Mouse (Mus musculus): ENCODE results near the gene Ciita.

DNA sequence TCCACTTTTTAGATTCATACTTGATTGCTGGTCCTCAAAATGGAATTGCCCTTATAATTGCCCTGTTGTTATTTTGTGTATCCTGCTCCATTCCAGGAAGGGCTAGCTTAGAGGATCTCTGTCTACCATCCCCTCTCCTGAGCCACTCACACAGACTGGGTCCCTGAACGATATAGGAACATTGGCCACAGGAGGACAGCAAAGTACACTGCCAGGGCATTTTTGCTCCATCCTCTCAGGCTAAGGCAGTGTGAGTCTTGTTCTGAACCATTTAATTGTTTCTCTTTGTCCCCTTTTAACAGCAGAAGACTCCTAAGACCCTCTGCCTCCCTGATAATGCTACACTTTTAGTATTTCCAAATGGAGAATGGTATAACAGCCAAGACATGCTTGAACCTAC lies 90.8 kb downstream of the Ciita start:
- no peak for TF ChIP-seq CTCF (IDR thresholded peaks at IDR 0.05; ENCODE audit: insufficient read depth, low read length)
- no peak for TF ChIP-seq POLR2A (IDR thresholded peaks at IDR 0.05; ENCODE audit: borderline replicate concordance, extremely low read depth, low read depth, low read length)
